Mouse (Mus musculus) kidney, postnatal 36 days (tissue): ENCODE measurements around the gene Gpx7.

Source experiments
- DNase-seq, 2 experiments: peaks; one replicate each; pipeline ENCODE4 v3.0.0; 2021 to 2022; ENCODE audit warnings: mixed read lengths in 2 of 2

Gpx7 gene

GRCm38 (mm10) chr4:108406861-108407401 lies at the start of gene Gpx7:
TSS of gene Gpx7 (minus strand) at chr4:108406961.
- DNase-seq = no peak

- DNase-seq = peak; percentile 4 to 50
These were observed 49.3 kb upstream of the Gpx7 start for GRCm38 (mm10) chr4:108456028-108456427.

GRCm38 (mm10) chr4:108448091-108448490 lies 41.3 kb upstream of the Gpx7 start:
- no peak for DNase-seq

GRCm38 (mm10) chr4:108438082-108438840 lies 31.5 kb upstream of the Gpx7 start:
- peak; percentile 76 to 82 for DNase-seq

GRCm38 (mm10) chr4:108436225-108436624 lies 29.5 kb upstream of the Gpx7 start:
- DNase-seq = no peak

- no peak for DNase-seq
These were observed 28.9 kb upstream of the Gpx7 start for GRCm38 (mm10) chr4:108435646-108436045.

- DNase-seq = no peak
These were observed 28.0 kb upstream of the Gpx7 start for GRCm38 (mm10) chr4:108434781-108435180.

GRCm38 (mm10) chr4:108434221-108434620 lies 27.5 kb upstream of the Gpx7 start:
- DNase-seq = no peak

- DNase-seq = no peak
These were observed 26.6 kb upstream of the Gpx7 start for GRCm38 (mm10) chr4:108433341-108433740.

GRCm38 (mm10) chr4:108431561-108431936 lies 24.8 kb upstream of the Gpx7 start:
- DNase-seq = no peak

- peak in 1 of 2 experiments; percentile 4 for DNase-seq
These were observed 24.1 kb upstream of the Gpx7 start for GRCm38 (mm10) chr4:108430656-108431560.

- no peak for DNase-seq
These were observed 21.6 kb upstream of the Gpx7 start for GRCm38 (mm10) chr4:108428341-108428721.

GRCm38 (mm10) chr4:108427719-108428340 lies 21.1 kb upstream of the Gpx7 start:
- DNase-seq = no peak

- DNase-seq = no peak
These were observed 17.8 kb upstream of the Gpx7 start for GRCm38 (mm10) chr4:108424587-108424986.

GRCm38 (mm10) chr4:108407621-108408020 lies 860 bp upstream of the Gpx7 start:
- DNase-seq = no peak

GRCm38 (mm10) chr4:108406138-108406860 lies 462 bp downstream of the Gpx7 start:
- peak; percentile 62 to 77 for DNase-seq

GRCm38 (mm10) chr4:108405766-108406137 lies 1.0 kb downstream of the Gpx7 start:
- peak; percentile 24 to 29 for DNase-seq

GRCm38 (mm10) chr4:108403861-108404635 lies 2.7 kb downstream of the Gpx7 start:
- no peak for DNase-seq

GRCm38 (mm10) chr4:108400395-108400794 lies 6.4 kb downstream of the Gpx7 start:
- DNase-seq = no peak

- no peak for DNase-seq
These were observed 12.5 kb downstream of the Gpx7 start for GRCm38 (mm10) chr4:108394236-108394635.

GRCm38 (mm10) chr4:108392558-108392957 lies 14.2 kb downstream of the Gpx7 start:
- DNase-seq = peak in 1 of 2 experiments; percentile 14

- no peak for DNase-seq
These were observed 15.6 kb downstream of the Gpx7 start for GRCm38 (mm10) chr4:108391124-108391523.
